ENCODE assay signal across 10 mouse cellular contexts in the genomic region with DNA sequence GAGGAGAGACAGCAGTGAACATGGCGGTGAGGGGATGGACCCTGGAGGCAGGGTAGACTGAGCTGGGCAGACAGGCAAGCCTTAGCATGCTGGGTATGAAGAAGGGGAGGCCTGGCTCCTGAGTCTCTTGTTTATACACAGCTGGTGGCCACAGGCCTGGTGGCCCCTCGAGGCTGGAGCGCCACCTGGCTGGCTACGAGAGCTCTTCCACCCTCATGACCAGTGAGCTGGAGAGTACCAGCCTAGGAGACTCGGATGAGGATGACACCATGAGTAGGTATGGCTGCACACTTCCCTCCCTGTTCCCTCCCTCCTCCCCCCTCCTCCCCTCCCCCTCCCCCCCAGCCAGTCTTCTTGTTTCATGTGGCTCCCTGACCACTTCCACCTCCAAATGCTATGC. TPM values are rescaled to one million over a fixed set of nuclear protein-coding genes. Genes with fewer than 3 reads are reported as not detected.
A peak's percentile ranks its signal among the peaks of the same experiment; 100 is the strongest.
DNase-seq lines count a peak whose midpoint lies in the region; ATAC-seq and TF ChIP-seq lines count a peak whose summit lies in the region.
"Had no signal": no experiment of that assay in that cellular context is flagged by ENCODE, and none has a peak within 500 bp of the region (broad histone marks: within the 10 kb centered on the region; RNA-seq: fewer than 3 reads in every experiment).

No protein-coding gene starts in this region.

- no peak overlapping the region for H3K27ac ChIP-seq in forebrain, embryonic 10.5 days
- no peak overlapping the region for H3K27ac ChIP-seq in forebrain, embryonic 13.5 days
- no peak overlapping the region for H3K27ac ChIP-seq in lung, postnatal 0 days (ENCODE audit: low read length)
- no peak overlapping the region for H3K27ac ChIP-seq in kidney, embryonic 15.5 days

- peaks cover 41% of the 10 kb centered on the region for H3K4me1 ChIP-seq in forebrain, embryonic 10.5 days
- peaks cover 34% of the 10 kb centered on the region for H3K4me1 ChIP-seq in forebrain, embryonic 13.5 days
- peaks cover 12% of the 10 kb centered on the region for H3K4me1 ChIP-seq in lung, postnatal 0 days (ENCODE audit: insufficient read depth, low read depth, low read length)
- H3K4me1 ChIP-seq in kidney, embryonic 15.5 days: peaks cover 30% of the 10 kb centered on the region

- WGBS in forebrain, embryonic 10.5 days: 59% methylated on average over 5 of the region's 5 CpGs
- WGBS in forebrain, embryonic 13.5 days: 57% methylated on average over 5 of the region's 5 CpGs
- 59% methylated on average over 5 of the region's 5 CpGs for WGBS in lung, postnatal 0 days
- 64% methylated on average over 5 of the region's 5 CpGs for WGBS in kidney, embryonic 15.5 days

- DNase-seq in forebrain, embryonic 10.5 days (ENCODE audit: extremely low spot score, low spot score): no peak
- peak; percentile 42 for DNase-seq in lung, postnatal 0 days (ENCODE audit: low spot score)
- no peak for DNase-seq in lung, postnatal 14 days
- DNase-seq in brain, embryonic 14.5 days (ENCODE audit: low read depth): no peak
- peak; percentile 66 for DNase-seq in splenic B cell, adult 2 months (ENCODE audit: low read depth, low spot score)
- DNase-seq in cerebellum, adult 8-10 months: no peak
- DNase-seq: cerebellum, postnatal 25 days had no signal

- no peak overlapping the region for H3K9ac ChIP-seq in forebrain, embryonic 13.5 days
- no peak overlapping the region for H3K9ac ChIP-seq in lung, postnatal 0 days (replicated peaks; ENCODE audit: low read depth)
- no peak overlapping the region for H3K9ac ChIP-seq in kidney, embryonic 15.5 days

- no peak overlapping the region for H3K4me2 ChIP-seq in forebrain, embryonic 13.5 days
- no peak overlapping the region for H3K4me2 ChIP-seq in lung, postnatal 0 days (replicated peaks; ENCODE audit: low read depth, low read length)
- H3K4me2 ChIP-seq in kidney, embryonic 15.5 days: no peak overlapping the region

- H3K36me3 ChIP-seq in forebrain, embryonic 10.5 days (replicated peaks): peaks cover 70% of the 10 kb centered on the region
- H3K36me3 ChIP-seq in forebrain, embryonic 13.5 days (ENCODE audit: poor library complexity, severe bottlenecking): peaks cover 62% of the 10 kb centered on the region
- H3K36me3 ChIP-seq in lung, postnatal 0 days (ENCODE audit: insufficient read depth, low read length): peaks cover 43% of the 10 kb centered on the region
- H3K36me3 ChIP-seq in splenic B cell, adult 2 months (ENCODE audit: control insufficient read depth, insufficient read depth, low read length, poor library complexity, severe bottlenecking): peaks cover 15% of the 10 kb centered on the region
- H3K36me3 ChIP-seq in kidney, embryonic 15.5 days: peaks cover 61% of the 10 kb centered on the region

- peak overlapping the region; percentile 1; the same call in 1 of the 2 replicates for H3K4me3 ChIP-seq in forebrain, embryonic 10.5 days
- H3K4me3 ChIP-seq in forebrain, embryonic 13.5 days: no peak overlapping the region
- no peak overlapping the region for H3K4me3 ChIP-seq in lung, postnatal 0 days (ENCODE audit: low read depth, low read length)
- no peak overlapping the region; the same call in 1 of the 2 replicates for H3K4me3 ChIP-seq in kidney, embryonic 15.5 days (replicated peaks)

- no peak for ATAC-seq in forebrain, embryonic 13.5 days
- peak; percentile 23; the same call in 1 of the 2 replicates for ATAC-seq in lung, postnatal 0 days
- ATAC-seq in kidney, embryonic 15.5 days (replicated peaks; ENCODE audit: low FRiP score): no peak

- TF ChIP-seq CTCF in lung, postnatal 0 days (IDR thresholded peaks at IDR 0.05): peak; percentile 62
- TF ChIP-seq CTCF in brain, embryonic 14.5 days (IDR thresholded peaks at IDR 0.05; ENCODE audit: borderline replicate concordance, extremely low read depth, insufficient read depth, insufficient read length): peak; percentile 42

- H3K27me3 ChIP-seq in forebrain, embryonic 10.5 days (ENCODE audit: poor library complexity, severe bottlenecking): no peaks in the 10 kb centered on the region
- no peaks in the 10 kb centered on the region for H3K27me3 ChIP-seq in forebrain, embryonic 13.5 days
- no peaks in the 10 kb centered on the region for H3K27me3 ChIP-seq in lung, postnatal 0 days (replicated peaks; ENCODE audit: insufficient read depth, low read length)
- H3K27me3 ChIP-seq in splenic B cell, adult 2 months (ENCODE audit: control insufficient read depth, insufficient read depth, low read length, poor library complexity, severe bottlenecking): no peaks in the 10 kb centered on the region
- no peaks in the 10 kb centered on the region for H3K27me3 ChIP-seq in kidney, embryonic 15.5 days

- no peak for TF ChIP-seq EP300 in lung, postnatal 0 days (IDR thresholded peaks at IDR 0.05)

- H3K9me3 ChIP-seq in forebrain, embryonic 10.5 days: no peaks in the 10 kb centered on the region
- no peaks in the 10 kb centered on the region for H3K9me3 ChIP-seq in forebrain, embryonic 13.5 days (replicated peaks)
- H3K9me3 ChIP-seq in lung, postnatal 0 days (ENCODE audit: low read length): no peaks in the 10 kb centered on the region
- H3K9me3 ChIP-seq in kidney, embryonic 15.5 days (replicated peaks): no peaks in the 10 kb centered on the region
- H3K9me3 ChIP-seq: G1E had no signal

- TF ChIP-seq POLR2A in brain, embryonic 14.5 days (IDR thresholded peaks at IDR 0.05; ENCODE audit: borderline replicate concordance, extremely low read depth, insufficient read depth, insufficient read length, poor library complexity, severe bottlenecking): no peak

RNA-seq across cellular contexts. Expression of gene Dvl2, which starts 5.1 kb away (rescaled TPM):
- polyA plus RNA-seq in forebrain, embryonic 10.5 days (2016; fragmentation: Nextera tagmentation; extraction: Ambion mirVana): 44.3 and 51.6 TPM in 2 replicates
- polyA plus RNA-seq in forebrain, embryonic 13.5 days (2015; fragmentation: Nextera tagmentation; extraction: Ambion mirVana): 31.8 and 35.4 TPM in 2 replicates
- 14.6 and 15.1 TPM in 2 replicates for polyA plus RNA-seq in lung, postnatal 0 days (2015; fragmentation: Nextera tagmentation; extraction: Ambion mirVana)
- polyA plus RNA-seq in brain, embryonic 14.5 days (2012; rRNA removed): 36.8 and 45.7 TPM in 2 replicates
- 38.2 and 43.2 TPM in 2 replicates for polyA plus RNA-seq in kidney, embryonic 15.5 days (2015; fragmentation: Nextera tagmentation; extraction: Ambion mirVana)

RNA-seq across cellular contexts. Expression of gene Acadvl, which starts 9.7 kb away (rescaled TPM):
- 41.0 and 44.1 TPM in 2 replicates for polyA plus RNA-seq in forebrain, embryonic 10.5 days (2016; fragmentation: Nextera tagmentation; extraction: Ambion mirVana)
- polyA plus RNA-seq in forebrain, embryonic 13.5 days (2015; fragmentation: Nextera tagmentation; extraction: Ambion mirVana): 48.7 and 51.3 TPM in 2 replicates
- 92.0 and 95.2 TPM in 2 replicates for polyA plus RNA-seq in lung, postnatal 0 days (2015; fragmentation: Nextera tagmentation; extraction: Ambion mirVana)
- polyA plus RNA-seq in brain, embryonic 14.5 days (2012; rRNA removed): 36.0 and 43.9 TPM in 2 replicates
- polyA plus RNA-seq in kidney, embryonic 15.5 days (2015; fragmentation: Nextera tagmentation; extraction: Ambion mirVana): 78.1 and 83.0 TPM in 2 replicates

RNA-seq across cellular contexts. Expression of gene Phf23, which starts 9.9 kb away (rescaled TPM):
- polyA plus RNA-seq in forebrain, embryonic 10.5 days (2016; fragmentation: Nextera tagmentation; extraction: Ambion mirVana): 94.5 and 96.2 TPM in 2 replicates
- polyA plus RNA-seq in forebrain, embryonic 13.5 days (2015; fragmentation: Nextera tagmentation; extraction: Ambion mirVana): 78.5 and 79.9 TPM in 2 replicates
- polyA plus RNA-seq in lung, postnatal 0 days (2015; fragmentation: Nextera tagmentation; extraction: Ambion mirVana): 57.5 and 61.3 TPM in 2 replicates
- 49.2 and 54.9 TPM in 2 replicates for polyA plus RNA-seq in brain, embryonic 14.5 days (2012; rRNA removed)
- polyA plus RNA-seq in kidney, embryonic 15.5 days (2015; fragmentation: Nextera tagmentation; extraction: Ambion mirVana): 75.8 and 78.8 TPM in 2 replicates

RNA-seq across cellular contexts. Expression of gene Dlg4, which starts 11.2 kb away (rescaled TPM):
- 13.8 and 15.5 TPM in 2 replicates for polyA plus RNA-seq in forebrain, embryonic 10.5 days (2016; fragmentation: Nextera tagmentation; extraction: Ambion mirVana)
- 26.2 and 31.1 TPM in 2 replicates for polyA plus RNA-seq in forebrain, embryonic 13.5 days (2015; fragmentation: Nextera tagmentation; extraction: Ambion mirVana)
- polyA plus RNA-seq in lung, postnatal 0 days (2015; fragmentation: Nextera tagmentation; extraction: Ambion mirVana): 2.0 and 2.1 TPM in 2 replicates
- polyA plus RNA-seq in brain, embryonic 14.5 days (2012; rRNA removed): 231 and 306 TPM in 2 replicates
- 12.9 and 15.2 TPM in 2 replicates for polyA plus RNA-seq in kidney, embryonic 15.5 days (2015; fragmentation: Nextera tagmentation; extraction: Ambion mirVana)

RNA-seq across cellular contexts. Expression of gene Gabarap, which starts 14.6 kb away (rescaled TPM):
- polyA plus RNA-seq in forebrain, embryonic 10.5 days (2016; fragmentation: Nextera tagmentation; extraction: Ambion mirVana): 318 and 331 TPM in 2 replicates
- 598 and 670 TPM in 2 replicates for polyA plus RNA-seq in forebrain, embryonic 13.5 days (2015; fragmentation: Nextera tagmentation; extraction: Ambion mirVana)
- polyA plus RNA-seq in lung, postnatal 0 days (2015; fragmentation: Nextera tagmentation; extraction: Ambion mirVana): 624 and 645 TPM in 2 replicates
- polyA plus RNA-seq in brain, embryonic 14.5 days (2012; rRNA removed): 457 and 501 TPM in 2 replicates
- polyA plus RNA-seq in kidney, embryonic 15.5 days (2015; fragmentation: Nextera tagmentation; extraction: Ambion mirVana): 447 and 450 TPM in 2 replicates

Comparison
In these comparisons a context has a peak if more than half of its experiments do, and no peak if none do; other contexts are left out.
1. DNase-seq: peak in lung, postnatal 0 days (single experiment) and splenic B cell, adult 2 months (single experiment); none in forebrain, embryonic 10.5 days (single experiment), lung, postnatal 14 days (single experiment), brain, embryonic 14.5 days (single experiment) and cerebellum, adult 8-10 months (single experiment).